Mouse (Mus musculus) 416B (cell line): ENCODE data around the gene Olfr902.
"Not testable (repeated sequence)": the region's sequence is repeated elsewhere in the genome, so short reads cannot be mapped to it uniquely, and the experiment has no call there.

Source experiments
- DNase-seq: peaks from one replicate; pipeline ENCODE4 v3.0.0; 2011; ENCODE audit warnings: low read depth

The Olfr902 gene

GRCm38 (mm10) chr9:38447352-38447751 lies at the start of gene Olfr902:
TSS of gene Olfr902 (plus strand) at chr9:38447652.
- DNase-seq: no peak

DNA sequence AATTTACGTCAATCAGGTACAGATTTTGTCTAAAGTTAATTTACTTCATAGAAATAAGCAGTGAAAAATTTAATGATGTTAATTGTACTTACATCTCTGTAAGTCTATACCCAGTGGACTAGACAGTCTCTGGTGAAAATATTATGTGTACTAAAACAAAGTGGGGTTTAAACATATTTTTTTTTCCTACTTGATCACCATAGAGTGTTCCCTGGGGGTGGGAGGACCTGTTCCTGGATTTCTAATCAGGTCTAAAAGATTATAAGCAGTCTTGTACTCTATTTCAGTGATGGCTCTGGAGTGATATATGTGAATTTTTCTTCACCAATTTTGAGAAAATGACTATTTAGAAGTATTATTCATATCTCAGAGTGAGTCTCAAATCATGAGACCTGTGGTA lies 46.1 kb upstream of the Olfr902 start, which contains the start of gene Olfr147:
Olfr147 (plus strand) TSS at position 301 of the 400 bp plus-strand sequence.
- DNase-seq: no peak

DNA sequence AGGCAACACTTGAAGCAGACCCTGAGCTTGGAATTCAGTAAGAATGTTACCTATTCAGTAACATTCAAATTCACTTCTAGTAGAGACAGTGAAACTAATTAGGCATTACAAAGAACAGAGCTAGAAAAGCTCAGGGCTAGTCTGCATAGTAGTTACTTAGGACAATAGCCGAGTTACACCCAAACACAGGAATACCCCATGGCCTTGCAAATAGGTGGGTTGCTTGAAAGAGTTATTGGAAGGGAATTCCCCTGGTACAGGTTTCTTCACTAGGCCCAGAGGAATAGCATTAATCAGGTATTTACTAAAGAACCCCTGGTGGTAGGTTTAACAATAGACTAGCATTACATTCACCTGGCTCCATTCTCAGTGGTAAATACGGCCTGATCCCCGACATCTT lies 40.0 kb upstream of the Olfr902 start:
- not testable (repeated sequence) for DNase-seq

DNA sequence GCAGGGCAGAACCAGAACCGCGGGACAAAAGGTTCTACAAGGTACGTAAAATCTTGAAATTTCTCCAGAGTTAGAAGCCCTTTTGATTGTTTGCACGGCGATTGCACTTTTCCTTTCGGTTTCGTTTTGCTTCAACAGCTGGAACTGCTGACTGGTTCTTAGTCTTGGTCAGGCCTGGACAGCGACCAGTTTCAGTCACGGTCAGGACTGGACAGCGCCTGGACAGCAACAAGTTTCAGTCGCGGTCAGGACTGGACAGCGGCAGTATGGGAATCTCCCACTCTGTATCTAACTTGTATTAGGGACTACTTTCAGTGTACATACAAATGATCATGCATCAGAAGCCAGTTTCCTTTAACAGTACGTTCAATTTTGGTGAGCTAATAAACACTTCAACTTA lies 34.0 kb upstream of the Olfr902 start:
- DNase-seq: not testable (repeated sequence)

- no peak for DNase-seq
Measured at GRCm38 (mm10) chr9:38423801-38424200, 23.7 kb upstream of the Olfr902 start.

DNA sequence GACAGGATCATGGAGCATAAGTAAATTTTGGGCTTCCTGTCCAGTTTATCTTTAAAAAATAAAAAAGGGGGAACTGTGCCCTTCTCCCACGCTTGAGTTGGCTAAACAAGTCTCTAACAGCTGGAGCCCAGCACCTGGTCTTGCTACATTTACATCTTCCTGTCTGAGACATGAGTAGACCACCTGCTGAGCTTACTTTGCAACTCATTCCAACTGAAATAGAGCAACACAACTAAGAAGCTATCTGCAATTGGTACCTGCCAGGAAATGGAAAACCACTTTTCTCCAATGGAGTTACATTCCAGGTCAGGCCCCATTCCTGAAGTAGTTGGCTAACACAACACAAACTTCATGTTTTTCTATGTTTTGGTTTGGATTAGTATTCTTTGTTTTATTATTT lies 20.4 kb upstream of the Olfr902 start:
- no peak for DNase-seq

DNA sequence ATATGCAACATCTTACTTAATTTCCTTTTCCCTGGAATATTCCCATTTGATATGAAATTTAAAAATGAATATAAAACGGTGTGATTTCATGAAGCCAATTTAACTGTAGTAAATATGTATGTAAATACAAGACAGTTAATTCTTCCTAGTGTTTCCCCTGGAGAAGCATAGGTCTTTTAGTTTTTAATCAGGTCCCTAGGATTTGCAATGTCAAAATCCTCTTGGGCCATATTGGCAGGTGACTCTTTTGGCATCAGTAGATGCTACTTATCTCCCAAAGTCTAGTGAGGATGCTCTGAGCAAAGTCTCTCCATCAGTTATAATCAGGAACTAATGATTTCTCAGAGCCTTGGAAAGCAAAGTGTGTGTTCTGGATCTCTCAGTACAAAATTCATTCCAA lies 18.3 kb upstream of the Olfr902 start, which contains the start of gene Olfr901:
Olfr901 (plus strand) TSS at position 301 of the 400 bp plus-strand sequence.
- DNase-seq: no peak

GRCm38 (mm10) chr9:38462844-38463243 lies 15.4 kb downstream of the Olfr902 start, which contains the start of gene Olfr904:
TSS of gene Olfr904 (plus strand) at chr9:38463144.
- no peak for DNase-seq

DNA sequence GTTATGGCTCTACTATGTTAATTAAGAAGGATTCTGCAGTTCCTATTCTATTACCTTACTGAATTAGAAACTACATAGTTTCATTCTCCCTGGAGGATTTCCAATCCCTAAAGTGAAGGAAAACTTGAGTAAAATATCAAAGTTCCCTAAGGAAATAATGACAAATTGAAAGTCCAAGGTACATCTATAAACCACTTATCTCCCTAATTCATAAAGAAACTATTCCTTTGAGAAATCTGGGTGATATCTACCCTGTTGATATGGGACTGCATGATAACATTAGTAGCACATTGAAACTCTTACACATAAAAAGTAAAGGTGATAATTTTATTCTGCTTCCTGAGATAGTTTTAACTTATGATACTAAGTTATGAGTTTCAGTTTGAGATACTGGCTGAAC lies 23.4 kb downstream of the Olfr902 start, which contains the start of gene Olfr905:
Olfr905 (plus strand) TSS at position 301 of the 400 bp plus-strand sequence.
- DNase-seq: no peak

- DNase-seq: no peak
Measured at GRCm38 (mm10) chr9:38486785-38487184, 39.3 kb downstream of the Olfr902 start, which contains the start of gene Olfr906. TSS of gene Olfr906 (plus strand) at chr9:38487085.

DNA sequence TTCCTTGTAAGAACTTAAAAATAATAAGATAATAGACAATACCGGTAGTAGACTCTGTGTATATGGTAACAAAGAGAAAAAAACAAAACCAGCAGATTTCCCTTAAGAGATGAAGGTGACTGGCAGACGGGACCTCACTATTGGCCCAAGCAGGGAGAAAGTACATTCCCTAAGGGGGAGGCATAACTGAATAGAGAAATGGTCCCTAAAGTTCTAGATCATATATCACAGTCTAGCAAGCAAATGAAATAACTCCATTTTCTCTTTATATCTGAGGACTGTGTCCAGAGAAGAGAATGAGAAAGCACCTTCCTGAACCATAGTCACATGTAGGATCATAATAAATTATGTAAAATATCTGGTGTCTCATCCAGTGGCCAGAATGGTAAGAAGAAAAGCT lies 48.0 kb downstream of the Olfr902 start, which contains the start of gene Olfr907:
Olfr907 (plus strand) TSS at position 301 of the 400 bp plus-strand sequence.
- DNase-seq: no peak
